Mouse (Mus musculus) C2C12 (cell line): ENCODE results near the gene Slc2a5.

ENCODE experiments used
- CEBPB ChIP-seq: IDR thresholded peaks from one replicate; pipeline ENCODE4 v1.6.1; 2011; ENCODE audit warnings: low read depth, mild to moderate bottlenecking, control low read depth, moderate library complexity
- CTCF ChIP-seq: IDR thresholded peaks from one replicate; pipeline ENCODE4 v1.5.1; 2011; ENCODE audit not compliant: control insufficient read depth, insufficient read depth, insufficient read length
- FOSL1 ChIP-seq: IDR thresholded peaks from one replicate; pipeline ENCODE4 v1.8.0; 2011; ENCODE audit warnings: mild to moderate bottlenecking, low read length; ENCODE audit not compliant: poor library complexity, insufficient read depth, severe bottlenecking
- MAX ChIP-seq: IDR thresholded peaks from one replicate; pipeline ENCODE4 v1.6.1; 2011; ENCODE audit warnings: mild to moderate bottlenecking, control low read depth
- MYOD1 ChIP-seq: IDR thresholded peaks from one replicate; pipeline ENCODE4 v1.6.1; 2011; ENCODE audit warnings: low read depth; ENCODE audit not compliant: control insufficient read depth, insufficient read length
- USF1 ChIP-seq: IDR thresholded peaks from one replicate; pipeline ENCODE4 v1.6.1; 2011; ENCODE audit warnings: low read depth, mild to moderate bottlenecking, control low read depth, moderate library complexity

DNA sequence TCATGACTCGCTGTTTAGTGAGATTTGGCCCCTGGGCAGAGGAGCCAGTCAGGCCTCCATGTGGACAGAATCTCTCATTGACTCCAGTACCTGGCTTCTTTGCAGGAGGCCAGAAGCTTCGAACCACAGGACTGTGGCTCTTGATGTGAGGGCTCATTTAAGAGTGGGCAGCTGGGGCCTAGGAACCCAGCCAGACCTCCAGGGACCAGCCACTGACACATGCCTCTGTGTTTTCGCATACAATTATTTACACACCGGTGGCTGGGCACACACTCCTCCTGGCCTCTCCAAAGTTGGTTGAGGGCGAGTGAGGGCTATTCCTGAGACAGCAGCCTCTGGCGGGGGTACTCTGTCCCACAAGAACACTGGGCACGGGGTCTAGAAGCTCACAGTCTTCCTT lies 21.3 kb downstream of the Slc2a5 start:
- no peak for TF ChIP-seq CTCF
- no peak for TF ChIP-seq CEBPB
- no peak for TF ChIP-seq USF1
- no peak for TF ChIP-seq FOSL1
- no peak for TF ChIP-seq MAX
- no peak for TF ChIP-seq MYOD1
